Mouse (Mus musculus): ENCODE measurements around the gene Ern1.
"Not testable (repeated sequence)": the region's sequence is repeated elsewhere in the genome, so short reads cannot be mapped to it uniquely, and the experiment has no call there.

Ern1 gene

DNA sequence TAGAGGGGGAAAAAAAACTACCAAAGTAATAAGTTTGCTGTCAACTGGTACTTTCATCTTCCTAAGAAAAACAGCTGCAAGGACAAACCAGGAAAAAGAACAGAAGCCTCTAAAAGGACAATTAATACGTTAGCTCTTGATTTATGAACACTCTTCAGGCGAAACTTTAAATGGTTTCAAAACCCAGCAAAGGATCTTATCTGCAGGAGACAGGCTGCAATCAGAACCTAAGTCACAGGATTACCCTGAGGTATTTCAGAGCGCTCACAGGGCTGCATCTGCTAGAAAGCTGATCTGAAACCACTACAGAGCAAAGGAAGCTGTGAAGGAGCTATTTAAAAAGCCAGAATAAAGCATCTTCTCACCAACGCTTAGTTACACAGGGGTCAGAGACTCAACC is 6.0 kb downstream of the Ern1 start:
- no peak for DNase-seq (ENCODE audit: low spot score in 2 of 2)

DNA sequence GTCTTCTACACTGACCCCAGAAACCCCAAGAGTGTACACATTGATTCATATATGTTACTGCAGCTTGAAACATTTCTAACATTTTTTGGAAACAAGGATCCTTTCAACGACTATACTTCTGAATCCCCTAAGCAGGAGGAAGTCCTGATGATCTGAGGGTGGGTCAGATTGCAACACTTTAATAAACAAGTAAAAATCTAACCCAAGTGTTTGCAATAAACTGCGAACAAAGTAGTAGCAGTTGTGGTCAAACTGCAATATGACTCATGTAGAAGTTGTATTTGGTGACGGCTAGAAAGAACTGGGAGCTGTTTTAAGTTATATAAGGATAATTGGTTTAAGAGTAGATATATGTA is 7.1 kb downstream of the Ern1 start:
- DNase-seq (ENCODE audit: low spot score in 2 of 2) = no peak

DNA sequence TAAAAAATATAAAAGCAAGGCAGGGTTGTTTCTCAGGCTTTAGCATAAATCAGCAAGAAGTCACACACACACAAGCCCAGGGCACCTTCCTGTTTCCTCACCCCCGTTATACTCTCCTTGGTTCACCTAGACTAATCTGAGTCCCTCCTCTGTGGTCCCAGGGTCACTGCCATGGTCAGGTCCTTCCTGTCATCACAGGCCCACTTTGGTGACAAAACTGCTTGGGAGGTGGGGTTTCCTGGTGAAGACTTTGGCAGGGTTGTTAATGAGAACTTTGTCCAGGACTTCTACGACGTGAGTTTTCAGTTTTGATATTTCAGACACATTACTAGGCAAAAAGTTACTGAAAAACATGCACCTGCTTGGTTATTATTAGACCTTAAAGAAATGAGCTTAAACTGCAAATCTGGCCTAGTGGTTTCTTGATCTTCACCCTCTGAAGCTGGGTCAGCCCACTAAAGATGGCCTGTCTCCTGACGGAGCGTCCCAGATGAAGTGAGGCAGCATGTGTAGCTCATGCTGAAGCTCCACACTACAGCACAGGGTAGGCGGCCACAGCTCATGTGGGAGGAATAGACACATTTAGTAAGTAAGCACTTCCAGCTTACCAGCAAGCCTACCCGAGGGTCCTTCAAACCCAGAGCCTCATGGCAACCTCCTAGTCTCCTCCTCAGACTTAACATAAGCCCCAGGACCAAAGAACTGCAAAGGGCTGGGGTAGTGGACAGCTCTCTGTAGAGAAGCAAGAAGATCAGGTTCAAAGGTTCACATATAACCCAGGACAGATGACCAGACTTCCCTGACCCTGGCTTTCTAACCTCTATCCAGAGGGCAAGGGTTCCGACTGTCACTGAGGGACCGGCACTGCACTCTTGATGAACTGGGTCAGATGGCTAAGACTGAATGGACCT is 7.8 kb downstream of the Ern1 start:
- DNase-seq (ENCODE audit: low spot score in 2 of 2) = no peak

DNA sequence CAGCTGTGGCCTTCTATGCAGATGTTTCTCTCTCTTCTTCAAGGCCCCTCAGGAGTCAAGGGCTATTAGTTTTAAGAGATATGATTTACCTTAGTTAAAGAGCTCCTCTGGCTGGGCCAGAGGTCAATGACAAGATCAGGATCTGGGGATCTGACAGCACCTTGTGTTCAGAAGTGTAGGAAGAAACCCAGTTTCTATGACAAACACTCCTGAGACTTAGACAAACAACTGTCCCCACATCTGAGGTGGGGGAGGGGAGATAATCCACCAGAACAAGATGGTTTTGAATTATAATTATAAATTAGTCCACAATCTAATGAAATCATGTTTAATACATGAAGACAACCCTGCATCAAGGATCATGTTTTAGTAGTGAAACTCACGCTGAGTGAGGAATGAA is 8.9 kb downstream of the Ern1 start:
- DNase-seq (ENCODE audit: low spot score in 2 of 2) = no peak

DNA sequence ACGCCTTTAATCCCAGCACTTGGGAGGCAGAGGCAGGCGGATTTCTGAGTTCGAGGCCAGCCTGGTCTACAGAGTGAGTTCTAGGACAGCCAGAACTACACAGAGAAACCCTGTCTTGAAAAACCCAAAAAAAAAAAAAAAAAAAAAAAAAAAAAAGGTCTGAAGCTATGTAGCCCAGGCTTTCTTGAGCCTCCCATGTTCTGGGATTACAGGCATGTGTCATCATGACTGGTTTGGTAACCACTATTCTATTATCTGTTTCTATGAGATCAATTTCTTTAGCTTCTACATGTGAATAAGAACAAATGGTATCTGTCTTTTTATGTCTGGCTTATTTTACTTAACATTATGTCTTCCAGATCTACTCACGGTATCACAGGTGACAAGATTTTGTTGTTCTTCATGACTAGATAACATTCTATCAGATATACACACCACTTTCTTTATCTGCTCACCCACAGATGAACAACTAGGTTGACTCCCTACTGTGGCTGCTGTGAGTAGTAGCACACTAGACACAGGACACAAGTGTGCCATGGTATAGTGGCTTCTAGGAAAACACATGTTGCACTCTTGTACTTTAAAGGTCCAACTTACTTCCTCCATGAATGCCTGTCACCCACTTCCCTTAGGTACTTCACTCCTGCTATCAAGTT is 10.0 kb downstream of the Ern1 start:
- DNase-seq (ENCODE audit: low spot score in 2 of 2) = no peak

DNA sequence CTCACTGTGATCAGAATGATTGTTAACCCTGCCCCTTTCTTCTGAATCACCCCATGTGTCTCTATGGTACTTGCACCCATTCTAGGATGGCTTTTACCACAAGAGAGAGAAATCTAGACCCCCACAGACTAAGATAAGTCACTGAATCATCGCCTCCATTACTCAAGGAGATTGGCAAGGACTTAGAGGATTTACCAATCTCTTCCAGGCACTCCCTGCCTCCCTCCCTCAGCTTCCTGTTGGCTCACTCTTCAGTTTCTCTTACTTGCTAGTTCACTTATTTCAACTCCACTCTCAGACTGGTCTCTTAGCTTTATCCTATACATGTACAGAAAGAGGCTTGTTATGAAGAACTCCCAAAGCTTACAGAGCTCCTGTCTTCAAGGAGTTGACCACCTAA is 12.3 kb downstream of the Ern1 start:
- DNase-seq (ENCODE audit: low spot score in 2 of 2) = no peak

DNA sequence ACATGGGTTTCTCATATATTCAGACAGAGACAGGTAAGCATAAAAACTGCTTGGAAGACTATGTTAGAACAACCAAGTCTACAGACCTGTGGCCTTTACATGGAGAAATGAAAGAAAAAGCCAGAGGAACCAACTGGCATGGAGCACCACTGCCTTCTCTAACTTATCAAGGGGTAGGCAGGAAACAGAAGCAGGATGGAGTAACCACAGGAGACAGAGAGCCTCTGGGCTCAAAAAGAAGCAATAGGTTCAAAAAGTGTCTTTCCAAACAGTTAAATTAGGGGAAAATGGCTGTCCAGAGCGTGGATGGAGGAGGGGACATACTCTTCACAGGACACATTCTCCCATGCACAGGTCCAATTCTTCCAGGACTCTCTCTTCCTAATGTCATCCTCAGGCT is 16.0 kb downstream of the Ern1 start:
- DNase-seq (ENCODE audit: low spot score in 2 of 2) = no peak

DNA sequence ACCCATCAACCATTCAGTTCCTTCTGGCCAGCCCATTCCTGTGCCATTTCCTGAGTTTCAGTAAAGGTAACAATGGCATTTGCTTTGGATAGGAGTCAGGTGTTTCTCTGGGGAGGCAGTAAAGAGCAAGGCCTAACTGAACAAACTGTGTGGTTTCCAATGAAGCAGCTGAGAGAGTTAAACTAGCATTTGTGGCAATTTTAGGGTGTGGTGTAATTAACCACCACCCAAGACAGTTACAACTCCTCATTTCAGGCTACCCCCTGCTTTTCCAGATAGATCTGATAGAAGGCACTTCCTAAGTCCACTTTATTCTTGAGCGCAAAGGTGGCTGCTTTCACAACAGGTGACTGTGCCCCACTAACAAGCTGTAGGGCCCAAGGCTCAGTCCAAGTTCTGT is 19.1 kb downstream of the Ern1 start:
- DNase-seq (ENCODE audit: low spot score in 2 of 2) = no peak

DNA sequence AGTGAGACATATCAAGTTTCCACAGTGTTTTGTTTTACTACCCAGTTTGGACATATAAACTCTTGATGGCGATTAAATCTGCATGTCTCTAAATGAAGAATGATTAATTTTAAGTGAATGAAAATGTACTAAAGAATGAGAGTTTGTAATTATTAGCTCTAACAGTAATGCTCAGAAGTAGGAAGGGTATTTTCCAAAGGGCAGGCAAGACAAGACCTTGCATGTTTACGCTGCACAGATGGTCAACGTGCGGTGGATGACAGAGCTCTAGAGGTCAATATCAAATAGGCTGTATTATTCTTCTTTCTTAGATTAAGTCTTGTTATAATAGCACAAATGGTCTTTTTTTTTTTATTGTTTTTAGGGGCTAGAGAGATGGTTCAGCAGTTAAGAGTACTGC is 21.7 kb downstream of the Ern1 start:
- DNase-seq (ENCODE audit: low spot score in 2 of 2) = no peak

DNA sequence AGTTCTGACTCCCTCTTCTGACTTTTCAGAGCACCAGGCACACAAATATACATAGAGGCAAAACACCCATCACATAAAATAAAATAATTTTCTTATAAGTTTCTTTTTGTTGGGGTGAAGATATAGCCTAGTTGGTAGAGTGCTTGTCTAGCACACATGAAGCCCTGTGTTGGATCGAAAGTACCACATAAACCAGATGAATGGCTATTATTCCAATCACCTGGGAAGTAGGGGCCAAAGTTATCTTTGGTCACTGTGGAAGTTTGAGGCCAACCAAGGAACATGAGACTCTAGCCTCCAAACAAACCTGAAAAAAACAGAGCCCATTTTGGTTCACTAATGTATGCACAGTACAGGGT is 22.1 kb downstream of the Ern1 start:
- no peak for DNase-seq (ENCODE audit: low spot score in 2 of 2)

DNA sequence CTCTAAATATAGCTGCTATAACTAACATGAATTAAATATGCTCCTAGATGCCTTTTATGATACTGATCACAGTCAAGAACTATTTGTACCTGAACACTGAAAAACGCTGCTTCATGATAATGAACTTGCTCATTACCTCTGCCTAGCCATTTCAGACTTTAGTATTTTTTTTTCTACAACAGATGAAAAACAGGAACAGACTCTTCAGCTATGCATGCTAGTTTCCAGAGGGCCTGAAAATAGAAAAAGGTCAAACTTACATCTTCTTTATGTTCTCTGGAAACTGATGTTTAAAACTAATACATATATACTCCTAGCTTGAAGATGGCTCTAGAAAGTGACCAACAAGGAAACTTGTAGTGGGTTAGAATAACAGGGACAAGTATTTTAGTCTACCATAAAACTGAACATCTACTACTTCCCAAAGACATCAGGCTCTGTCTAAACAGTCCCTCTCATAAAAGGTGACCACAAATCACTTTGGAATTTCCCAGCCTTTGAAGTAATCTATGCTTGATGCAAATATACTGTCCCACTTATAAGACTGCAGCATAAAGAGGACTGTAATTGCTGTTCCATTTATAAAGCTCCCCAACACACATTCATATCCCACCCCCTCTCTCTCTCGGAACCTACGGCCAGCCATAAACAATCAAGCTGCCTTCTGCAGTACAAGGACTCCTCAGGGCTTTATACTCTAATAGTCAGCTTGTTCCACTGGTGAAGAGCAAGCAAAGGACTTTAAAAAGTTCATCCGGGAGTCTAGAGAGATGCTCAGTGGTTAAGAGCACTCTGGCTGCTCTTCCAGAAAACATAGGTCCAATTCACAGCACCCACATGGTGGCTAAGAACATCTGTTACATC is 22.7 kb downstream of the Ern1 start:
- DNase-seq (ENCODE audit: low spot score in 2 of 2) = no peak

DNA sequence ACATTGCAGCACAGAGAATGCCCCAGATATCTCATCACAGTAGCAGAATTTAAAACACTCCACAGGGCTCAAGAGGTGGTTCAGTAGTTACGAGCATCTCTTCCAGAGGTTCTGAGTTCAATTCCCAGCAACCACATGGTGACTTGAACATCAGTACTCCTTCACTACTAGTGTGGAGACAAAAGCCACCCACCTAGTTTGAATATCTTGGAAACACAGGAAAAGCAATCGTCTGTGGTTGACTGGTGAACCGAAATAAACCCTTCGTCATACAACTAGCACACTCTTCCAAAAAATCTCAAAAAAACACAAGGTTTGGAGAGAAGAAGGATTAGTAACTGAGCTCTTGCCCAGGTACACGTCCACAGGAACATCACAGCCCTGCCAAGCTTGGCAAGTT is 23.8 kb downstream of the Ern1 start:
- DNase-seq (ENCODE audit: low spot score in 2 of 2) = no peak

DNA sequence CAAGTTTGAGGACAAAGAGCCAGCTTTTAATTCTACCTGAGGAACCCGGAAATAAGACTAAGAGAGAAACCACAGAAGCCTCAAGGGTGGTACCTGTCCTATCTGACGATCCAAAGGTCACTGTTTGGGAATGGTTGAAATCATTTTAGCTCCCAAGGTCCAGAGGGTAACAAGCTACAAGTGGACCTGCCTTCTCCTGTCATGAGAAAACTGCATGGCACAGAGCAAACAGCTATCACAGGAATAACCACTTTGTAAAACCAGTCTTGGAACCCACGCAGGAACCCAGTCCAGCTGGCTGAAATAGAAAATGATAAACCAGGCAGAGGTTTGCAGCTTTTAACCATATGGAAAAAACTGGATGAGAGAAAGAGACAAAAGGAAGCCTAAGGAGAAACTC is 25.3 kb downstream of the Ern1 start:
- DNase-seq (ENCODE audit: low spot score in 2 of 2) = no peak

DNA sequence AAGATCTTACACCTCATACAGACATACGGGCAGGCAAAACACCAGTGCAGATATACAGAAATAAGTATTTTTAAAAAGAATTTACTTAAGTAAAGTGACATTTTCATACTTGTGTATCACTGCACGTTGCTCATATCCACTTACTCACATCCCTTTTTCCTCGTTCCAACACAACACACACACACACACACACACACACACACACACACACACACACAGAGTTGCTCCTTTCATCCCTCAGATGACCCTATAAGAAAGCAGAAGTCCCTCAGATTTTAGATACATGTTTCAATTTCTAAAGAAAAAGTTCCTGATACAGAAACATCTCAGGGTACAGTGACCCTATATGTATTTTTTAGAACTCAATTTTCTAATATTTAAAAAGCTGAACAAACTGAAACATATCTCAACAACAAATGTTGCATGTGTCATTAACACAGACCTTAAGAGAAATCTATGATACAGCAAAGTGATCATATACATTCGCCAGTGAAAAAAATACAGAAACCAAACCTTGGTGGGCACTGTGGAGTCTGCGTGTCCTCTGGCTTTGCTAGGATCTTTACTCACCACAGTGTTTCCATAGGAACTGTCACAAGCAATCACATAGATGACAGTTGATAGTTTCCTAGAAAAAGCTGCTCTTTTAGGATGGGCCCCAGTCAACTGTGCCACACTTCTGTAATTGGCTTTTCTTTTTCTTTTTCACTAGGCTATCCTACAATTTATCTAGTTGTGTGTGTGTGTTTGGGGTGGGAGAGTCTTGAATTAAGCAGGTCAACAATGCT is 26.3 kb downstream of the Ern1 start:
- no peak for DNase-seq (ENCODE audit: low spot score in 2 of 2)

DNA sequence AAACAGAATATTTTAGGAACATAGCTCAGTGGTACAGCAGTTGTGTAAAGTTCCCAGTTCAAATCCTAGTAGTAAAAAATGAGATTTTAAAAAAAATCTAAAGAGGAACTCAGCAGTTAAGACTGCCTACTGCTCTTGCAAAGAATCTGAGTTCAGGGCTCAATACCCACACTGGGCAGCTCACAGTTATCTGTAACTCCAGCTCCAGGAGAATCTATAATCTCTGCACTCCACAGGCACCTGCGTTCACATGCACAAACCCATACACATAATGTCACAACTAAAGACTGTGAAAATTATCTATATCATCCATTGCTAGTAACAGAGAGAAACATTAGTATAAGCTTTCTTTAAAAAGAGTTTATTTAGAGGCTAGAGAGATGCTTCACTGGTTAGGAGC is 27.0 kb downstream of the Ern1 start:
- no peak for DNase-seq (ENCODE audit: low spot score in 2 of 2)

DNA sequence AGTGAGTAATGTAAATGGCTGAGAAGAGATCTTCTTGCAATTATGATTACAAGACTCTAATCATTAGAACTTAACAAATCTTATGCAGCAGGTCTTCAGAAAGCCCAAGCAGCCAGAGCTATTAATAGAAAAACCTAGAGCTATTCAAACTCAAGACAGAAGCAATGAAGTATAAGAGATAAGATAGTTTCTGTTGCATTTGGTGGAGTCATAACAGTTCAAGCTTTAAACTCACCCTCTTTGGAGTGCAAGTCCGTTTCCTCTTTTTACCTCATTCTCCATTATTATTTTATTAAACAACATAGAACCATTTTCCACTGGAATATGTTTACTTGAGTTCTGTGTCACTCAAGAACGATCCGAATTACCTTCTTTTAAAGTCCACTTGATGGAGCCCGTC is 29.1 kb downstream of the Ern1 start:
- no peak for DNase-seq (ENCODE audit: low spot score in 2 of 2)

DNA sequence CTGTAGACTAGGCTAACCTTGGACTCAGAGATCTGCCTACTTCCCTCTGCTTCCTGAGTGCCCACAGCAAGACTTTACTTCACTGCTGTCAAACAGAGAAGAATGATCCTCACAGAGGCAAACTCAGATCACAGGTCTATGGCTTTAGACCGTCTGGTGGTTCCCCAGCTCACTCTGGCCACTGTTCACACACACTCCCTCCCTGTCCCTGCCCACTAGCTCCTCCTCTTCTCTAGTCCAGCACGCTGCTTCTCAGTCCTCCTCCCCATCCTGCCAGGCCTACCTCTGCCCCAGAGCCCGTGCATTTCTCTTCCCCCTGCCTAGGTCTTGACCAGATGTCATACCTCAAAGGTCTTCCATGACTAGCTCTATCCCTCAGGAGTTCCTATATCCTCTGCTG is 44.0 kb downstream of the Ern1 start:
- no peak for DNase-seq (ENCODE audit: low spot score in 2 of 2)

DNA sequence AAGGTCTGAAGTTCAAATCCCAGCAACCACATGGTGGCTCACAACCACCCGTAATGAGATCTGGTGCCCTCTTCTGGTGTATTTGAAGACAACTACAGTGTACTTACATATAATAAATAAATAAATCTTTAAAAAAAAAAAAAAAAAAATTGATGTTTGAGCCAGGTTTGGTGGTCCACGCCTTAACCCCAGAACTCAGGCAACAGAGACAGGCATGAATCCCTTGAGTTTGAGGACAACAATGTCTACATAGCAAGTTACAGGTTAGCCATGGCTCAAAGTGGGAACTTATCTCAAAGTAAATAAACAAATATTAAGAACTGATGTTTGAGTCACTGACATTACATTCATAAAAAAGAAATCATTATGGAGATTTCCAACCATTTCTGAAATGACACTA is 45.1 kb downstream of the Ern1 start:
- not testable (repeated sequence) for DNase-seq (ENCODE audit: low spot score in 2 of 2)

DNA sequence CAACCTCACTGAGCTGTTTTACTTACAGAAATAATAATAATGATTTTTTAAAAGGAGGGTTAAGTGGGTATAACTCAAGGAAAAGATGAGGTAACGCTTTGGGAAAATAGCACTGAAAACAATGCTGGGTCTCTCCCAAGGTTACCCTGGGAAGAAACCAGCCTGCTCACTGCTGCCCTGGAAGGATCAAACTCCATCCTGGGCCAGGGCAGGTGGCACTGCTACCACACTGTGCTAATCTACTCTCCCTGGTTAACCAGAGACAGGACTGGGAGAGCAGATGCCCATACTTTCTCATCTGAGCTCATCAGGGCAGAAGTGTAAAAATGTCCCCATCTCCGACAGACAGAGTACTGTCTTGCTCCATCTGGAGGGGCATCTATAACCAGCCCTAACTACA is 47.3 kb downstream of the Ern1 start:
- DNase-seq (ENCODE audit: low spot score in 2 of 2) = no peak

DNA sequence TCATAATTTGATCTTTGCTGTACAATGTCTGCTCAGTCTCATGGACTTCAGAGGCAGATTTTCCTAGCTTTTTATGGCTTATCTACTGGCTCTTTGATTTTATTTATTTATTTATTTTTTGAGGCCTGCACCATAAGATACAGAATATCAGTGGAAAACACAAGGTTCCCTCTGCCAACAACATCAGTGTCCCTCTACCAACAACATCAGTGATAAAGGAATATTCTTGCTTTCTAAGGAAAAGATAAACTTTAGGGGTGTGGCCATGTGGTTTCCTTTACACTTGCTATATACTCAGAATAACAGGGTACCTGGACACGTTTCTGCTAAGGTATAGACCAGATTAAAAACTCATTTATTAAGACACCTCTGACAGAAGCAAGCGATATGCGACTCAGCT is 48.3 kb downstream of the Ern1 start:
- no peak for DNase-seq (ENCODE audit: low spot score in 2 of 2)

DNA sequence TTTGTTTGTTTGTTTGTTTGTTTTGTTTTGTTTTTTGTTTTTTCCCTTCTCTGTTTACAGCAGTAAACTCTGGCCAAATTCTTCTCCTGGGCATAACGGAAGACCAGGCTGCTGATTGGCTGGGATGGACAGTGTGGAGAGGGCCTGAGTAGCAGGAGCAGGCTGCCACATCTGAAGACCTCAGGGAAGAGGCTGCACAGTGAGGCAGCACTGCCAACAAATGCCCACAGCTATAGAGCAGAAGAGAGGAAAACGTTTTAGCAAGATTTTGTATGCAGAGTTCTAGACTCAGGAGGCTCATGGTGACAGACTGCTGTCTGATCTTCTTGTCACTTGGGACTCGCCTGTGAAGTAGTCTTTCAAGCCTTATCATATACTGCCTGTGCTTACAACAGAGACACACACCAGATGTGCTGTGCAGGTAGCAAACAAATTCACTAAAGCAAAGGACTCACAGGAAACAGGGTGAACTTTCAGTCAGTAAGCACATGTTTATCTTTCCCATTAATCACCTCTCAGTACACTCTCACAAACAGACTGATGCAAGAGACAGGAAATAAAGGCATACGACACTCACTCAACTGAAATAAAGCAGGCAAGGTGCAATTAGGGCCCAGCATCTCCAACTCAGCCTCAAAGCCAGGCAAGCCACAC is 49.0 kb downstream of the Ern1 start:
- DNase-seq (ENCODE audit: low spot score in 2 of 2) = no peak

Measured in spleen, postnatal 14 days (tissue).